Mouse (Mus musculus) myocyte (in vitro differentiated cells): ENCODE results near the gene Dtx4. TPM values are rescaled to one million over a fixed set of nuclear protein-coding genes. Genes with fewer than 3 reads are reported as not detected.

Experiments used
- H3K27me3 ChIP-seq: one replicate; pipeline ENCODE4 v1.6.1; 2011; ENCODE audit not compliant: control insufficient read depth, insufficient read depth, insufficient read length
- H3K36me3 ChIP-seq: one replicate; pipeline ENCODE4 v1.6.1; 2011; ENCODE audit not compliant: control insufficient read depth, insufficient read depth
- H3K4me2 ChIP-seq: one replicate; pipeline ENCODE4 v1.6.1; 2011; ENCODE audit warnings: low read depth, control low read depth
- H3K4me3 ChIP-seq: one replicate; pipeline ENCODE4 v1.5.1; 2011; ENCODE audit warnings: mild to moderate bottlenecking, control low read depth, moderate library complexity
- H3K79me2 ChIP-seq: one replicate; pipeline ENCODE4 v1.6.1; 2011; ENCODE audit not compliant: control insufficient read depth, insufficient read depth
- H3ac ChIP-seq: one replicate; pipeline ENCODE4 v1.6.1; 2011; ENCODE audit not compliant: control insufficient read depth, insufficient read length
- CEBPB ChIP-seq: IDR thresholded peaks from 2 replicates; pipeline ENCODE4 v1.6.1; 2011; ENCODE audit warnings: mild to moderate bottlenecking, moderate library complexity; ENCODE audit not compliant: poor library complexity, insufficient read depth, severe bottlenecking
- E2F4 ChIP-seq: IDR thresholded peaks from one replicate; pipeline ENCODE4 v1.6.1; 2011; ENCODE audit warnings: mild to moderate bottlenecking, control low read depth, moderate library complexity; ENCODE audit not compliant: insufficient read depth
- MAX ChIP-seq: IDR thresholded peaks from one replicate; pipeline ENCODE4 v1.6.1; 2011; ENCODE audit warnings: low read depth, mild to moderate bottlenecking, control low read depth
- MYOD1 ChIP-seq, 3 experiments: IDR thresholded peaks; one replicate each; pipeline ENCODE4 v1.6.1; 2011; ENCODE audit warnings: control low read depth in 2 of 3, low read depth in 2 of 3, mild to moderate bottlenecking in 2 of 3, moderate library complexity in 1 of 3; ENCODE audit not compliant: insufficient read length in 2 of 3, control insufficient read depth in 1 of 3
- MYOG ChIP-seq, 3 experiments: IDR thresholded peaks; one replicate each; pipeline ENCODE4 v1.6.1; 2011; ENCODE audit warnings: control low read depth in 2 of 3, low read depth in 2 of 3, mild to moderate bottlenecking in 2 of 3; ENCODE audit not compliant: insufficient read length in 2 of 3, control insufficient read depth in 1 of 3, insufficient read depth in 1 of 3
- POLR2A ChIP-seq: IDR thresholded peaks from one replicate; pipeline ENCODE4 v1.6.1; 2011; ENCODE audit warnings: low read depth, mild to moderate bottlenecking, control low read depth, moderate library complexity; ENCODE audit not compliant: insufficient read length
- POLR2AphosphoS2 ChIP-seq: IDR thresholded peaks from one replicate; pipeline ENCODE4 v1.6.1; 2011; ENCODE audit warnings: low read depth, control low read depth; ENCODE audit not compliant: insufficient read length
- REST ChIP-seq: IDR thresholded peaks from one replicate; pipeline ENCODE4 v1.6.1; 2011; ENCODE audit warnings: mild to moderate bottlenecking, control low read depth, moderate library complexity; ENCODE audit not compliant: insufficient read depth, insufficient read length
- SRF ChIP-seq: IDR thresholded peaks from one replicate; pipeline ENCODE4 v1.6.1; 2011; ENCODE audit warnings: low read depth; ENCODE audit not compliant: control insufficient read depth, insufficient read length
- TCF12 ChIP-seq: IDR thresholded peaks from one replicate; pipeline ENCODE4 v1.6.1; 2011; ENCODE audit warnings: mild to moderate bottlenecking, control low read depth; ENCODE audit not compliant: poor library complexity, insufficient read depth, severe bottlenecking
- TCF3 ChIP-seq: IDR thresholded peaks from one replicate; pipeline ENCODE4 v1.6.1; 2011; ENCODE audit warnings: low read depth, control low read depth; ENCODE audit not compliant: insufficient read length
- USF1 ChIP-seq: IDR thresholded peaks from one replicate; pipeline ENCODE4 v1.6.1; 2011; ENCODE audit warnings: low read depth, mild to moderate bottlenecking, control low read depth, moderate library complexity
- polyA plus RNA-seq: library from polyadenylated mRNA; unstranded; fragments of >200 nt; fragmentation: generic; extraction: Trizol; gene quantifications from one replicate; pipeline ENCODE4 v1.2.1, GENCODE M21; 2012; ENCODE audit warnings: missing spikeins

Dtx4 gene
- polyA plus RNA-seq, 1 experiment: 21.2 TPM

- TF ChIP-seq REST (no peak), MAX (no peak), POLR2AphosphoS2 (no peak), SRF (no peak), MYOD1 (IDR thresholded peaks at IDR 0.05; ENCODE audit: control insufficient read depth in 1 of 3, insufficient read length in 2 of 3, low read depth in 2 of 3) (no peak), MYOG (IDR thresholded peaks at IDR 0.05; ENCODE audit: control insufficient read depth in 1 of 3, insufficient read depth in 1 of 3, insufficient read length in 2 of 3, low read depth in 2 of 3) (no peak), USF1 (no peak), POLR2A (no peak), E2F4 (no peak), TCF3 (no peak)
- H3K4me2 ChIP-seq: peak overlapping the region; percentile 86
- H3ac ChIP-seq: no peak overlapping the region
- no peaks in the 10 kb centered on the region for H3K27me3 ChIP-seq
- H3K79me2 ChIP-seq: no peaks in the 10 kb centered on the region
- peak overlapping the region; percentile 19 for H3K4me3 ChIP-seq
- no peaks in the 10 kb centered on the region for H3K36me3 ChIP-seq
These were observed 16.7 kb upstream of the Dtx4 start for GRCm38 (mm10) chr19:12517671-12518540.

GRCm38 (mm10) chr19:12514621-12515020 is 13.4 kb upstream of the Dtx4 start:
- H3K36me3 ChIP-seq: no peaks in the 10 kb centered on the region
- no peak overlapping the region for H3ac ChIP-seq
- no peak overlapping the region for H3K4me2 ChIP-seq
- no peaks in the 10 kb centered on the region for H3K79me2 ChIP-seq
- H3K4me3 ChIP-seq: no peak overlapping the region
- H3K27me3 ChIP-seq: no peaks in the 10 kb centered on the region
- TF ChIP-seq TCF3 (no peak), REST (no peak), POLR2AphosphoS2 (no peak), CEBPB (no peak), E2F4 (no peak), SRF (no peak), MYOD1 (IDR thresholded peaks at IDR 0.05; ENCODE audit: control insufficient read depth in 1 of 3, insufficient read length in 2 of 3, low read depth in 2 of 3) (no peak), TCF12 (no peak), MAX (no peak), USF1 (no peak), POLR2A (no peak)

- H3K4me2 ChIP-seq: no peak overlapping the region
- no peak overlapping the region for H3K4me3 ChIP-seq
- peaks cover 15% of the 10 kb centered on the region for H3K79me2 ChIP-seq
These were observed 1.5 kb upstream of the Dtx4 start for GRCm38 (mm10) chr19:12502756-12503155.

GRCm38 (mm10) chr19:12500881-12501311 is 358 bp downstream of the Dtx4 start:
- TF ChIP-seq MYOG (IDR thresholded peaks at IDR 0.05; ENCODE audit: control insufficient read depth in 1 of 3, insufficient read depth in 1 of 3, insufficient read length in 2 of 3, low read depth in 2 of 3): peak in 1 of 3 experiments; percentile 32
- no peak for TF ChIP-seq TCF3
- peak; percentile 47 for TF ChIP-seq POLR2A
- TF ChIP-seq POLR2AphosphoS2: no peak
- TF ChIP-seq MYOD1 (IDR thresholded peaks at IDR 0.05; ENCODE audit: control insufficient read depth in 1 of 3, insufficient read length in 2 of 3, low read depth in 2 of 3): peak in 1 of 3 experiments; percentile 49
- peak overlapping the region; percentile 50 for H3K4me3 ChIP-seq
- H3K27me3 ChIP-seq: no peaks in the 10 kb centered on the region
- peak overlapping the region; percentile 83 for H3ac ChIP-seq
- peak overlapping the region; percentile 98 for H3K4me2 ChIP-seq
- H3K79me2 ChIP-seq: peaks cover 31% of the 10 kb centered on the region
- H3K36me3 ChIP-seq: peaks cover 4% of the 10 kb centered on the region

More at GRCm38 (mm10) chr19:12502756-12503155, 1.5 kb upstream of the Dtx4 start:
- no peak for TF ChIP-seq MYOD1 (IDR thresholded peaks at IDR 0.05; ENCODE audit: control insufficient read depth in 1 of 3, insufficient read length in 2 of 3, low read depth in 2 of 3)
- no peak for TF ChIP-seq MYOG (IDR thresholded peaks at IDR 0.05; ENCODE audit: control insufficient read depth in 1 of 3, insufficient read depth in 1 of 3, insufficient read length in 2 of 3, low read depth in 2 of 3)
- TF ChIP-seq E2F4: no peak
- no peak for TF ChIP-seq POLR2A
- TF ChIP-seq TCF12: no peak
- no peak for TF ChIP-seq USF1
- TF ChIP-seq SRF: no peak
- TF ChIP-seq MAX: no peak
- TF ChIP-seq TCF3: no peak
- TF ChIP-seq CEBPB: no peak
- TF ChIP-seq POLR2AphosphoS2: no peak
- no peak for TF ChIP-seq REST
- Histone ChIP-seq H3K27me3 (no peaks in the 10 kb centered on the region), H3ac (no peak overlapping the region), H3K36me3 (no peaks in the 10 kb centered on the region)

GRCm38 (mm10) chr19:12500124-12500523 is 1.1 kb downstream of the Dtx4 start:
- H3K36me3 ChIP-seq: peaks cover 4% of the 10 kb centered on the region
- H3ac ChIP-seq: peak overlapping the region; percentile 83
- peaks cover 39% of the 10 kb centered on the region for H3K79me2 ChIP-seq
- H3K27me3 ChIP-seq: no peaks in the 10 kb centered on the region
- peak overlapping the region; percentile 50 for H3K4me3 ChIP-seq
- no peak for TF ChIP-seq REST
- peak; percentile 57 for TF ChIP-seq POLR2A
- no peak for TF ChIP-seq USF1
- TF ChIP-seq E2F4: no peak
- TF ChIP-seq MYOG (IDR thresholded peaks at IDR 0.05; ENCODE audit: control insufficient read depth in 1 of 3, insufficient read depth in 1 of 3, insufficient read length in 2 of 3, low read depth in 2 of 3): peak in 1 of 3 experiments; percentile 59
- TF ChIP-seq POLR2AphosphoS2: peak; percentile 61
- TF ChIP-seq MAX: no peak
- TF ChIP-seq SRF: no peak
- TF ChIP-seq TCF3: no peak
- TF ChIP-seq MYOD1 (IDR thresholded peaks at IDR 0.05; ENCODE audit: control insufficient read depth in 1 of 3, insufficient read length in 2 of 3, low read depth in 2 of 3): peak in 1 of 3 experiments; percentile 57
- no peak for TF ChIP-seq TCF12
- no peak for TF ChIP-seq CEBPB
- H3K4me2 ChIP-seq: peak overlapping the region; percentile 98
